Mouse (Mus musculus): ENCODE measurements at regions not wholly inside any gene's neighbourhood (a gene's known extent, or its start where the extent isn't known, plus 50 kb on each side); places are given as distances from the start of the nearest gene placed in this dataset.
A peak's percentile ranks its signal among the peaks of the same experiment; 100 is the strongest.

DNA sequence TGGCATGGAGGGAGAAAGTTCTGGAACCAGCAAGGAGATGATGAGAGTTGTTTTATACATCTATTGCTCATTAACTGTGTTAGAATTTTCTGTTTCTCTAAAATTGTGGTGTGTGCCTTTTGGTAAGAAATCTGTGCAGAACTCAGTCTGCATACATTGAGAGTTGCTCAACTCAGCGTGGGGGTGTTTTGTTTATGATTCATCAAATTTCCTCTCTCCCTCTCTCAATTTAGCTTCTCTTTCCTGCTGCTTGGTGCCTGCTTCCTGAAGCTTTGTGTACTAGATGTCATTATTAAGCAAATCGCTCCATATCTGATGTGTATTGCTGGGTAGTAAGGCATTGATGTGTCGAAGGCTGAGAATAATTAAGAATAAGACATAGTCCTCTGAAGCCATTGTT, 81.4 kb upstream of the Eif4g2 start:
- Histone ChIP-seq H3K9ac (replicated peaks; ENCODE audit: low read depth) (no peak overlapping the region), H3K4me1 (ENCODE audit: insufficient read depth, low read depth, low read length) (no peaks in the 10 kb centered on the region), H3K27me3 (replicated peaks; ENCODE audit: insufficient read depth, low read length) (no peaks in the 10 kb centered on the region), H3K27ac (ENCODE audit: low read length) (no peak overlapping the region), H3K36me3 (ENCODE audit: insufficient read depth, low read length) (no peaks in the 10 kb centered on the region), H3K4me3 (ENCODE audit: low read depth, low read length) (no peak overlapping the region), H3K9me3 (ENCODE audit: low read length) (no peaks in the 10 kb centered on the region), H3K4me2 (replicated peaks; ENCODE audit: low read depth, low read length) (no peak overlapping the region)
- 44% methylated on average over 3 of the region's 3 CpGs for WGBS
- DNase-seq (ENCODE audit: low spot score) (no peak), ATAC-seq (no peak)
- no peak for TF ChIP-seq CTCF (IDR thresholded peaks at IDR 0.05)
- TF ChIP-seq EP300 (IDR thresholded peaks at IDR 0.05): no peak

DNA sequence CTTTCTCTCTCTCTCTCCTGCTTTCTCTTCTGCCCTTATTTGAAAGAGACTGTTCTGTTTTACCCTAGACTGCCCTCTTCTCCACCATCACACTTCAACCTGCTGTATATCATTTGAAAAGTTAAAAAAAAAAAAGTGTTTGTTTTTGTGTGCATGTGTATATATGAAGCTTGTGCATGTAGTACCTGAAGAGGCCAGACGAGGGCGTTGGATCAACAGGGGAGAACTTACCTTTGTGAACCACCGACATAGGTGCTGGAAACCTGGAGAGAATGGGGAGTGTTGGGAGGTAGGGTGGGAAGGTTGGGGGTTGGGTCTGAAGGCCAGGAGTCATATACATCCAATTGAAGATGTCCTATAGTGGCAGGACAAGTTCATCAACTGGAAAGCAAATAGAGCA, 81.0 kb upstream of the Eif4g2 start:
- Histone ChIP-seq H3K9me3 (ENCODE audit: low read length) (no peaks in the 10 kb centered on the region), H3K27ac (ENCODE audit: low read length) (no peak overlapping the region), H3K27me3 (replicated peaks; ENCODE audit: insufficient read depth, low read length) (no peaks in the 10 kb centered on the region), H3K9ac (replicated peaks; ENCODE audit: low read depth) (no peak overlapping the region), H3K36me3 (ENCODE audit: insufficient read depth, low read length) (no peaks in the 10 kb centered on the region), H3K4me3 (ENCODE audit: low read depth, low read length) (no peak overlapping the region), H3K4me2 (replicated peaks; ENCODE audit: low read depth, low read length) (no peak overlapping the region), H3K4me1 (ENCODE audit: insufficient read depth, low read depth, low read length) (no peaks in the 10 kb centered on the region)
- ATAC-seq (no peak), DNase-seq (ENCODE audit: low spot score) (no peak)
- TF ChIP-seq EP300 (IDR thresholded peaks at IDR 0.05) (no peak), CTCF (IDR thresholded peaks at IDR 0.05) (peak; percentile 42)
- 38% methylated on average over 3 of the region's 3 CpGs for WGBS

DNA sequence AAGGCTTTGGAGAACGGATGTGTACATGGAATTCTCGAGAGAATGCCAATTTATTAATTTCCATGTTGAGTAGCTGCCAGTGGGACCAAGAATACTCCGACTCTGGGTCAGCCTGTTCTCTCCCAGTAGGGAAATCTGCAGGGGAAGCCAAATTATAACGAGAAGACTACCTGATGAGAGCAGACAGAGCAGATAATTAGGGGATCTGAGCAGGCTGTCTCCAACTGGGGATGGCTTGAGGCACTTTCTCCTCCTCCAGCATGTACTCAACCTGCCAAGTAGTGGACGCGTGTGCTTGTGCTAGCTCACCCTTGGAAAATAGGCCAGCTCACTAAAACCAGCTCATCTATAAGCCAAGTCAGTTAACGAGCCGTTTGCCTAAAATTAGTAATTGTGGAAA, 80.5 kb upstream of the Eif4g2 start:
- TF ChIP-seq EP300 (IDR thresholded peaks at IDR 0.05): no peak
- TF ChIP-seq CTCF (IDR thresholded peaks at IDR 0.05): no peak
- no peak overlapping the region for H3K4me3 ChIP-seq (ENCODE audit: low read depth, low read length)
- no peaks in the 10 kb centered on the region for H3K27me3 ChIP-seq (replicated peaks; ENCODE audit: insufficient read depth, low read length)
- DNase-seq (ENCODE audit: low spot score) (no peak), ATAC-seq (no peak)
- H3K9ac ChIP-seq (replicated peaks; ENCODE audit: low read depth): no peak overlapping the region
- no peaks in the 10 kb centered on the region for H3K36me3 ChIP-seq (ENCODE audit: insufficient read depth, low read length)
- WGBS: 79% methylated on average over 8 of the region's 8 CpGs
- H3K4me1 ChIP-seq (ENCODE audit: insufficient read depth, low read depth, low read length): no peaks in the 10 kb centered on the region
- H3K27ac ChIP-seq (ENCODE audit: low read length): no peak overlapping the region
- no peak overlapping the region for H3K4me2 ChIP-seq (replicated peaks; ENCODE audit: low read depth, low read length)
- no peaks in the 10 kb centered on the region for H3K9me3 ChIP-seq (ENCODE audit: low read length)

DNA sequence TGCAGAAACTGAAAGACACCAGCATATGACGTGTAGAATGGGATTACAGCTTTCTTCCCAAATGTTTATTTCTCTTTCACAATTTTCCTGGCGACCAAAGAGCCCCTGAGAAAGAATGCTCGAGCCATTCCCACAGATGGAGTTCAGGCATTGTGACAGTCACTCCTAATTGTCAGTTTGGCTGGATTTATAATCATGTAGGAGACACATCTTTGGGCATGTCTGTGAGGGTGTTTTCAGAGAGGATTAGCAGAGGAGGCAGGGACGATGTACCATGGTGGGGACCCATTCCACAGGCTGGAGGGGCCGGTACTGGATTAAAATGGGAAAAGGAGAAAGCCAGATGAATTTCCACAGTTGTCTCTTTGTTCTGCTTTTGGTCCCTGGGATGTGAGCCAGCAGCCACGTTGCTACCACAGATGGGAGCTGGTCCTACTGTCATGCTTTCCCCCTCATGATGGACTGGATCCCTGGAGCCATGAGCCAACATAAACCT, 76.0 kb upstream of the Eif4g2 start:
- no peak overlapping the region for H3K4me3 ChIP-seq (ENCODE audit: low read depth, low read length)
- H3K27me3 ChIP-seq (replicated peaks; ENCODE audit: insufficient read depth, low read length): no peaks in the 10 kb centered on the region
- no peak overlapping the region for H3K9ac ChIP-seq (replicated peaks; ENCODE audit: low read depth)
- 58% methylated on average over 6 of the region's 6 CpGs for WGBS
- no peak overlapping the region for H3K27ac ChIP-seq (ENCODE audit: low read length)
- H3K4me1 ChIP-seq (ENCODE audit: insufficient read depth, low read depth, low read length): no peaks in the 10 kb centered on the region; the same call in 1 of the 2 replicates
- ATAC-seq (peak; percentile 36), DNase-seq (ENCODE audit: low spot score) (peak; percentile 76)
- no peak for TF ChIP-seq CTCF (IDR thresholded peaks at IDR 0.05)
- TF ChIP-seq EP300 (IDR thresholded peaks at IDR 0.05): no peak
- no peaks in the 10 kb centered on the region for H3K36me3 ChIP-seq (ENCODE audit: insufficient read depth, low read length)
- no peak overlapping the region for H3K4me2 ChIP-seq (replicated peaks; ENCODE audit: low read depth, low read length)
- no peaks in the 10 kb centered on the region for H3K9me3 ChIP-seq (ENCODE audit: low read length)

DNA sequence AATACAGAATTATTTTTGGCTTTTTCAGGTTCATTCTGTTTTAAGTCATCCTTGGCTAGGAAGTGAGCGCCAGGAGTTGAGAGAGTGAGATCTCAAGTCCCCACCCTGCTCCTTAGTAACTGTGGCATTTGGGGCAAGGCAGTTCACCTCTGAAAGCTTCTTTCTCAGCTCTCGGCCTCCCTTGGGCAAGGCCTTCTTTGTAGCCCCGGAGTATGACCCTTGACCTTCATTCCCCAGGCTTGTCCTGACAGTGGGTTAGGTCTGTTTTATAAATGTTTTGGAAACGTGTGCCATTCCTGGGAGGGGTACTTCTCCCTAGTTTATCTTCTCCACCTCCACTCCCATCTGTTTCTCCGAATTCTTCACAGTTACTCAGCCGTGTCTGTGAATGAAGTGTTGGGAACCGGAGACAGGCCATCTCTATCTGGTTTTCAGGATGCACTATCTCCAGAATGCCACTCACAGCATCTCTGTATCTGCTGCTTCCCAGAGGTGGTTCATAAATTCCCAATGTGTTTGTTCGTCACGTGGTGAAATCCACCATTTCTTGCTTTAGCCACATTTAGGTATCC, 75.0 kb upstream of the Eif4g2 start:
- Histone ChIP-seq H3K9me3 (ENCODE audit: low read length) (no peaks in the 10 kb centered on the region), H3K9ac (replicated peaks; ENCODE audit: low read depth) (no peak overlapping the region), H3K4me3 (ENCODE audit: low read depth, low read length) (no peak overlapping the region), H3K4me1 (ENCODE audit: insufficient read depth, low read depth, low read length) (no peaks in the 10 kb centered on the region; the same call in 1 of the 2 replicates), H3K27ac (ENCODE audit: low read length) (no peak overlapping the region), H3K4me2 (replicated peaks; ENCODE audit: low read depth, low read length) (no peak overlapping the region), H3K27me3 (replicated peaks; ENCODE audit: insufficient read depth, low read length) (no peaks in the 10 kb centered on the region), H3K36me3 (ENCODE audit: insufficient read depth, low read length) (no peaks in the 10 kb centered on the region)
- WGBS: 56% methylated on average over 9 of the region's 9 CpGs
- no peak for TF ChIP-seq EP300 (IDR thresholded peaks at IDR 0.05)
- TF ChIP-seq CTCF (IDR thresholded peaks at IDR 0.05): no peak
- DNase-seq (ENCODE audit: low spot score): peak; percentile 12
- ATAC-seq: 0 out of 2 replicates have a peak, but pooled peaks have one; percentile 12

DNA sequence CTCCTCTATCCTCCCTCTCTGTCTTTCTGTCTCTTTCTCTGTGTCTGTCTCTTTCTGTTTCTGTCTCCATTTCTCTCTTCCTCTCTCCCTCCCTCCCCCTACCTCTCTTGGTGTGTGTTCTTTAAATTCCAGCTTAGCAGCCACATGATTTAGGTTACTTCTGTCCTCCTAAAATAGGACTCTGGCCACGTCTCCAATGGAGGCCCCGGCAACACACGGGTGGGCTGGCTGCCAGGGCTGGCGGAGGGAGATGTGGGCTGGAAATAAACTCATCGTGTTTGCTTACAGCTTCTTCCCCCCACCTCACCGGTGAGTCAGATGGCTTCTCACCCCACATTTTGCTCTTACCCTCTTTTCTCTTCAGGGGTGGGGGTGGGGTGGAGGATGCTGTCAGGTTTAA, 74.5 kb upstream of the Eif4g2 start:
- no peak overlapping the region for H3K4me2 ChIP-seq (replicated peaks; ENCODE audit: low read depth, low read length)
- no peak overlapping the region for H3K9ac ChIP-seq (replicated peaks; ENCODE audit: low read depth)
- peak; percentile 33 for DNase-seq (ENCODE audit: low spot score)
- no peaks in the 10 kb centered on the region for H3K36me3 ChIP-seq (ENCODE audit: insufficient read depth, low read length)
- H3K27ac ChIP-seq (ENCODE audit: low read length): no peak overlapping the region
- peak; percentile 22 for ATAC-seq
- H3K4me1 ChIP-seq (ENCODE audit: insufficient read depth, low read depth, low read length): no peaks in the 10 kb centered on the region; the same call in 1 of the 2 replicates
- no peak overlapping the region for H3K4me3 ChIP-seq (ENCODE audit: low read depth, low read length)
- WGBS: 3% methylated on average over 6 of the region's 6 CpGs
- no peak for TF ChIP-seq EP300 (IDR thresholded peaks at IDR 0.05)
- TF ChIP-seq CTCF (IDR thresholded peaks at IDR 0.05): no peak
- no peaks in the 10 kb centered on the region for H3K9me3 ChIP-seq (ENCODE audit: low read length)
- no peaks in the 10 kb centered on the region for H3K27me3 ChIP-seq (replicated peaks; ENCODE audit: insufficient read depth, low read length)

All from lung, postnatal 0 days (tissue).